Mouse (Mus musculus): ENCODE measurements around the gene Slco1a6. TPM values are rescaled to one million over a fixed set of nuclear protein-coding genes. Genes with fewer than 3 reads are reported as not detected.

Gene Slco1a6
- not detected in 2 replicates for polyA plus RNA-seq (2012; rRNA removed; ENCODE audit: low replicate concordance)

GRCm38 (mm10) chr6:142208421-142208820 lies at the start of gene Slco1a6:
TSS of gene Slco1a6 (minus strand) at chr6:142208521.

Other genes with a start within 250 kb of the Slco1a6 start
- not detected in 2 replicates for gene Gm6614, start 197.1 kb downstream of the Slco1a6 start, polyA plus RNA-seq (2012; rRNA removed; ENCODE audit: low replicate concordance)
- gene Iapp, start 89.9 kb upstream of the Slco1a6 start, polyA plus RNA-seq (2012; rRNA removed; ENCODE audit: low replicate concordance) = 1.6 and 2.7 TPM in 2 replicates
- gene Slco1a5, start 114.5 kb upstream of the Slco1a6 start, polyA plus RNA-seq (2012; rRNA removed; ENCODE audit: low replicate concordance) = not detected in 2 replicates
- gene Pyroxd1, start 137.1 kb upstream of the Slco1a6 start, polyA plus RNA-seq (2012; rRNA removed; ENCODE audit: low replicate concordance) = 3.1 and 4.6 TPM in 2 replicates
- gene Recql, start 178.6 kb upstream of the Slco1a6 start, polyA plus RNA-seq (2012; rRNA removed; ENCODE audit: low replicate concordance) = 1.2 and 1.4 TPM in 2 replicates
- 1.1 and 2.0 TPM in 2 replicates for gene Golt1b, start 178.7 kb upstream of the Slco1a6 start, polyA plus RNA-seq (2012; rRNA removed; ENCODE audit: low replicate concordance)
- 0.06 and 0.09 TPM in 2 replicates for gene Spx, start 204.9 kb upstream of the Slco1a6 start, polyA plus RNA-seq (2012; rRNA removed; ENCODE audit: low replicate concordance)

All from duodenum, adult 2 months (tissue).